Mouse (Mus musculus) embryonic fibroblast, embryonic 13.5 days (primary cell): Measurements from ENCODE around the gene Cldn4. TPM values are rescaled to one million over a fixed set of nuclear protein-coding genes. Genes with fewer than 3 reads are reported as not detected.
A peak's percentile ranks its signal among the peaks of the same experiment; 100 is the strongest.
"Not testable (repeated sequence)": the region's sequence is repeated elsewhere in the genome, so short reads cannot be mapped to it uniquely, and the experiment has no call there.

Source experiments
- H3K27ac ChIP-seq: 2 replicates; pipeline ENCODE4 v1.5.1; 2012; ENCODE audit warnings: low read length, control low read depth, inconsistent platforms; ENCODE audit not compliant: insufficient read depth
- H3K4me1 ChIP-seq: 2 replicates; pipeline ENCODE4 v1.6.1; 2011; ENCODE audit warnings: low read length; ENCODE audit not compliant: control insufficient read depth, insufficient read depth
- H3K4me3 ChIP-seq: 2 replicates; pipeline ENCODE4 v1.5.1; 2011; ENCODE audit warnings: mild to moderate bottlenecking, control low read depth, low read length; ENCODE audit not compliant: insufficient read depth
- CTCF ChIP-seq: IDR thresholded peaks from 2 replicates; pipeline ENCODE4 v1.5.1; 2011; ENCODE audit warnings: mild to moderate bottlenecking, control low read depth, low read length, moderate library complexity, borderline replicate concordance; ENCODE audit not compliant: insufficient read depth
- POLR2A ChIP-seq: IDR thresholded peaks from 2 replicates; pipeline ENCODE4 v1.6.1; 2011; ENCODE audit warnings: low read depth, mild to moderate bottlenecking, control low read depth, low read length, moderate library complexity
- polyA plus RNA-seq: library from polyadenylated mRNA; stranded (reverse); fragments of >200 nt; gene quantifications from 2 replicates; pipeline ENCODE4 v1.2.4, GENCODE M21; 2011; ENCODE audit warnings: low read depth; ENCODE audit not compliant: missing spikeins, insufficient read length

Cldn4 gene
- polyA plus RNA-seq, 1 experiment, result not detected

GRCm38 (mm10) chr5:134965852-134966821 is 19.4 kb upstream of the Cldn4 start:
- peaks cover 5% of the 10 kb centered on the region; the same call in 1 of the 2 replicates for H3K4me1 ChIP-seq
- TF ChIP-seq POLR2A (no peak), CTCF (peak; percentile 42; the same call in 1 of the 2 replicates)
- no peak overlapping the region for H3K4me3 ChIP-seq
- no peak overlapping the region for H3K27ac ChIP-seq

- H3K4me1 ChIP-seq, result peaks cover 5% of the 10 kb centered on the region; the same call in 1 of the 2 replicates
- TF ChIP-seq POLR2A (no peak), CTCF (peak; percentile 61)
- no peak overlapping the region for H3K4me3 ChIP-seq
- no peak overlapping the region for H3K27ac ChIP-seq
These were observed 18.7 kb upstream of the Cldn4 start for GRCm38 (mm10) chr5:134965473-134965851.

DNA sequence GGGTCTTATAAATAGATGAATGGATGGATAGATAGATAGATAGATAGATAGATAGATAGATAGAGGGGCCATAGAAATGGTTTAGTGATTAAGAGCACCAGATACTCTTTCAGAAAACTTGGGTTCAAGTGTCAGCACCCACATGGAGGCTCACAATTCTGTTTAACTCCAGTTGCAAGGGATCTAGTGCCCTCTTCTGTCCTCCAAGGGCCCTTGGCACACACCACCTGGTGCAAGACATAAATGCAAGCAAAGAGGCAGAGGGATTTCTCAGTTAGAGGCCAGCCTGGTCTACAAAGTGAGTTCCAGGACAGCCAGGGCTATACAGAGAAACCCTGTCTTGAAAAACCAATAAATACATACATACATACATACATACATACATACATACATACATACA is 17.9 kb upstream of the Cldn4 start:
- H3K27ac ChIP-seq, H3K4me3 ChIP-seq, H3K4me1 ChIP-seq: not testable (repeated sequence)

DNA sequence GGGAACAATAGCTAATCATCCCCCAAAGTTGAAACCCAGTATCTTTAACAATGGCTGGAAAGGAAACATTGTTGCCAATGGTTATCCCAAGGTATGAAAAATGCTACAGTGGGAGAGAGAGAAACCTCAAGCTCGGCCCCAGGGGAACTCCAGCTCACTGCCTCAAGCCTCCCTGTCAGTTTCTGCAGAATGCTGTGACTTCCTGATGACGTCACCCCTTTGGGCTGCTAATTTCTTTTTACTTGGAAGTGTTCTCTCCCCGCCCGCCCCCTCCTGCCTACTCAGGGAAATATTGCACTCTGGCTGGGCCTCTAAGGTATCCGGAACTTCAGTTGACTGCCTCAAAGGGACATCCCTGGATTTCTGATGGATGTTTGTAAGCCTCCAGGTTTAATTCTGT is 16.8 kb upstream of the Cldn4 start:
- H3K27ac ChIP-seq, result peak overlapping the region; percentile 59
- peaks cover 13% of the 10 kb centered on the region; the same call in 1 of the 2 replicates for H3K4me1 ChIP-seq
- TF ChIP-seq CTCF (no peak), POLR2A (no peak)
- no peak overlapping the region for H3K4me3 ChIP-seq

DNA sequence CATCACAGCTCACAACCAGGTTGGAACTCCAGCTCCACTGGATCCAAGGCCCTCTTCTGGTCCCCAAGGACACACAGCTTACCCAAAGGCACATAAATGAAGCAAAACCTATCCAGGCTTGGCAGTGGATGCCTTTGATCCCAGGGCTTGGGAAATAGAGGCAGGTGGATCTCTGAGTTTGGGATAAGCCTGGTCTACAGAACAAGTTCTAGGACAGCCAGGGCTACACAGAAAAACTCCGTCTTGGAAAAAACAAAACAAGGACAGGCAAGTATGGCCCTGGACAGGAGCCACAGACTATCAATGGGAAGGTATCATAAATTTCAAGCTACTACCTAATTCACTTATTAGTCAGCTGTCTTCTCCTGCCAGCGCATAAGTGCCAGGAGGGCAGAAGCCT is 14.8 kb upstream of the Cldn4 start:
- H3K4me1 ChIP-seq, result peaks cover 15% of the 10 kb centered on the region; the same call in 1 of the 2 replicates
- TF ChIP-seq POLR2A (no peak), CTCF (no peak)
- H3K4me3 ChIP-seq, result no peak overlapping the region
- no peak overlapping the region for H3K27ac ChIP-seq

GRCm38 (mm10) chr5:134960430-134960829 is 13.7 kb upstream of the Cldn4 start:
- TF ChIP-seq CTCF, result no peak
- Histone ChIP-seq H3K4me1 (peaks cover 17% of the 10 kb centered on the region; the same call in 1 of the 2 replicates), H3K27ac (no peak overlapping the region), H3K4me3 (no peak overlapping the region)

- H3K27ac ChIP-seq, result 0 out of 2 replicates have a peak overlapping the region, but pooled peaks have one; percentile 39
- H3K4me3 ChIP-seq, result no peak overlapping the region
- TF ChIP-seq CTCF (no peak), POLR2A (no peak)
- peaks cover 19% of the 10 kb centered on the region for H3K4me1 ChIP-seq
These were observed 12.4 kb upstream of the Cldn4 start for GRCm38 (mm10) chr5:134959114-134959513.

GRCm38 (mm10) chr5:134955491-134955890 is 8.8 kb upstream of the Cldn4 start:
- Histone ChIP-seq H3K4me1 (peaks cover 22% of the 10 kb centered on the region), H3K27ac (no peak overlapping the region), H3K4me3 (no peak overlapping the region)
- TF ChIP-seq POLR2A, result no peak
- no peak for TF ChIP-seq CTCF

DNA sequence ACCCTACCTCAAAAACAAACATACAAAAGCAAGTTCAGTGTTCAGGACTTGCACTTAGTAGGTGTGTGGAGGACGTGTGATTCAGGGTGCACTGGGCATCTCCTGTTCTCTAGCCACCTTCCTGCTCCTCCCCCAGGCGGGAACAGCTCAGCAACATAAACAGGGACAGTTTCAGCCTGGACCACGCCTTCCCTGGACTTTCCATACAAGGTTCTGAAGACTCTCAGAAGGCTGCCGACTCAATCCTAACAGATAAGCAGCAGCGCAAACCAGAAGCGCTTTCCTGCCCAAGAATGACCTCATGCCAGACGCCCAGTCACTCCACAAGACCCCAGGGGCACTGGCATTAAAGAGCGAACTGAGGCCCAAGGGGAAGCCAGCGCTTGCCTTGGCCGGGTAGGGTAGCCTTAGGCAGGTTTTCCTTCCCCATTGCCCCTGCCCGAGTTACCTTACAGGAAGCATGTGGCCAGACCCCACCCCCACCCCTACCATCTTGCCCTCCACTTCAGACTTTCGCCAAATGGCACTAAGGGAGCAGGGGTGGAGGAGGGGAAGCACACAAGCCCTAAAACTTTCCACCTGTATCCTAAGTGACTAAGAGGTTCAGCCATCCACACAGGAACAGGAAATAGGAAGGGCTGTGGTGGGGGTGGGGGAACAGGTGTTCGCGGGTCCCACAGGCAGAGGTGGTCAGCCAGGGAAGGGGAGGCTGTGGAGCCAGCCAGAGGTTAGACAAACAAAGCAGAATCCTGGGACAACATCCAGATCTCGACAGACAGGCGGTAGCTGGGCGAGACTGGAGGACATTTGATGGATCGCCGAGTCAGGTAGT is 4.5 kb upstream of the Cldn4 start:
- TF ChIP-seq POLR2A (no peak), CTCF (no peak)
- H3K4me1 ChIP-seq, result peaks cover 16% of the 10 kb centered on the region
- no peak overlapping the region for H3K27ac ChIP-seq
- no peak overlapping the region for H3K4me3 ChIP-seq

- no peak overlapping the region for H3K27ac ChIP-seq
- TF ChIP-seq POLR2A (no peak), CTCF (no peak)
- peaks cover 13% of the 10 kb centered on the region; the same call in 1 of the 2 replicates for H3K4me1 ChIP-seq
- H3K4me3 ChIP-seq, result no peak overlapping the region
These were observed 1.3 kb upstream of the Cldn4 start for GRCm38 (mm10) chr5:134948085-134948439.
